Mouse (Mus musculus) adrenal gland (tissue): ENCODE data around the gene Carmil2.

Experiments
- intact Hi-C: fragments of 180-260 bp; cut with DNase I; formaldehyde crosslinking; loops from one replicate; pipeline ENCODE4 v1.15.1; 2025

Carmil2 gene

GRCm38 (mm10) chr8:105716302-105716945 is 30.4 kb downstream of the Carmil2 start:
- intact Hi-C loops = no loop called here

- intact Hi-C loops = no loop called here
These were observed 33.6 kb downstream of the Carmil2 start for GRCm38 (mm10) chr8:105719637-105720036.

- intact Hi-C loops = no loop called here
These were observed 36.8 kb downstream of the Carmil2 start for GRCm38 (mm10) chr8:105722861-105723260.

GRCm38 (mm10) chr8:105725726-105726125 is 39.7 kb downstream of the Carmil2 start:
- intact Hi-C loops = no loop called here

GRCm38 (mm10) chr8:105727397-105728124 is 41.5 kb downstream of the Carmil2 start:
- intact Hi-C loops = no loop called here

GRCm38 (mm10) chr8:105732186-105732585 is 46.1 kb downstream of the Carmil2 start:
- intact Hi-C loops = no loop called here

GRCm38 (mm10) chr8:105739216-105739615 is 53.1 kb downstream of the Carmil2 start:
- intact Hi-C loops = no loop called here

- intact Hi-C loops = no loop called here
These were observed 57.2 kb downstream of the Carmil2 start for GRCm38 (mm10) chr8:105743301-105743700.
